Mouse (Mus musculus) ovary, postnatal 10 days (tissue): ENCODE measurements at regions not wholly inside any gene's neighbourhood (a gene's known extent, or its start where the extent isn't known, plus 50 kb on each side); places are given as distances from the start of the nearest gene placed in this dataset.
"Not testable (repeated sequence)": the region's sequence is repeated elsewhere in the genome, so short reads cannot be mapped to it uniquely, and the experiment has no call there.

Experiments used
- DNase-seq: peaks from one replicate; pipeline ENCODE4 v3.0.0; 2022; ENCODE audit warnings: low spot score

DNA sequence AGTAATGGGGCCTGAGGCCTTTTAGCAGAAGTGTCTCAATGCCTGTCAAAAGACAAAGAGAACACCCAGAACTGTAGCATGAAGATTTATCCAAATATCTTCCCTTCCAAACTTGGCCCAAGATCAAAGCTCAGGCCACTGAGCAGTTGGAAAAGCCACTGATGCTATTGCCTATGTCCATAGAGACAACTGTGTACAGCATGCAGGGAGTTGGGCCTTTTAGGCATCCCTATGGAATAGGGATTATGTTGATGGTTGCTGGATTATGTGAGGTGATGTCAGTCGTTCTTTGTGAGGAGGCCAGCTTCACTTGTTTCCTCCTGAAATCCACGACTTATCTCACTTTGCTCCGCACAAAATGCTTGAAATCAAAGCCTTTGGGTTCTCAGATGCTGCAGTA, 153.1 kb upstream of the Gm17728 start:
- DNase-seq, result no peak

- DNase-seq, result not testable (repeated sequence)
Measured at GRCm38 (mm10) chr17:9278046-9278445, 143.8 kb upstream of the Gm17728 start.

DNA sequence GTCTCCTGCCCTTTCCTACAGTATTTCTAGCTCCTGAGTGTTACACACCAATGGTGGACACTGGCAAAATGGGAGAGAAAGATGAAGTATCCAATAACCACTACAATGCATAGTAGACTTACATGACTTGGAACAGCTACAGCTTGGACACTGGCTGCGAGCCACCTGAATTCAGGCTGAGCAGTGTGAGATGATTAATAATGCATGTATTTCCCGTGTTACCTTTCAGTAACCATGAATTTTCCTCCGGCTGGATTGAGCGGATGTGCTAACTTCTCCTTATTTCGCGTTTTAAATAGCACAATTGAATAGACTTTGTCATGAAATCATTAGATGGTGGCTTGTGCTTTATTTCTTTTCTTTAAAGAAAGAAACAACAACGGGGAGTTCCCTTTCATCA, 142.4 kb upstream of the Gm17728 start:
- no peak for DNase-seq

DNA sequence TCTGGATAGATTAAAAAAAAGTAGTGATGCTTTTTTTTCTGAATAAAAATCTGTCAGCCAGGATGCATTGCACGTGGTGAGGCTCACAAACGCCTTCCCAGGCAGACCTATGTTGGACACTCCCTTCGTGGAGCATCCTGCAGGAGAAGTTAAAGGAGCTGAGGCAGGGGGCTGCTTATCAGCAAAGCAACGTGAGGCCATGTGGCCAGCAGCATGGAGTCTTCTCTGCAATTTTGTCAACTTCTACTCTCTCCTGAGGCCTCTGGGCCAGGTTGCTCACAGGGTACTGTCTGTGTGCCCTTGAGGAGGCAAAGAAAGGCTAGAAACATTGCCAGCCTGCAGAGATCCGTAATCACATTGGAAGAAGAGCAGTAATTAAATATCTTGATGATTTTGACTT, 140.0 kb upstream of the Gm17728 start:
- no peak for DNase-seq

- DNase-seq, result no peak
Measured at GRCm38 (mm10) chr17:9282333-9283176, 139.3 kb upstream of the Gm17728 start.

- DNase-seq, result no peak
Measured at GRCm38 (mm10) chr17:9286431-9286830, 135.4 kb upstream of the Gm17728 start.

GRCm38 (mm10) chr17:9286834-9287233, 135.0 kb upstream of the Gm17728 start:
- DNase-seq, result no peak

GRCm38 (mm10) chr17:9287682-9288081, 134.2 kb upstream of the Gm17728 start:
- no peak for DNase-seq

GRCm38 (mm10) chr17:9291601-9292000, 130.3 kb upstream of the Gm17728 start:
- no peak for DNase-seq

DNA sequence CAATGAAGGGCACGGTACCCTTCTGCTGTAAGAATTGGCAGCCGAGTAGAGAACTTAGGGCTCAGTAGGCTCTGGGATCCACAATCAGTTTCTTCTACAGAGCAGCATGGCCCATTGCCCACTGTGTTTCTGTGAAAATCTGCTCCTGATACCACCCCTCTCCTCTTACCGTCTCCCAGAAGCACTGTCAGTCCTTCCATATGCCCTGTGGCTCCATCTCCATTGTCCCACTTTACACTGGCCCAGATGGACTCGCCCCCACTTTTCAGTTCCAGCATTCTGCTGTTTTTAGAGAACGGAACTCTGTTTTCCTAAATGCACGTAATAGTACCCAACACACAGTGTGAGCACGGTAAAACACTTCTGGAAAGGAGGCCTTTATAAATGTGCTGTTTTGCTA, 129.6 kb upstream of the Gm17728 start:
- no peak for DNase-seq

DNA sequence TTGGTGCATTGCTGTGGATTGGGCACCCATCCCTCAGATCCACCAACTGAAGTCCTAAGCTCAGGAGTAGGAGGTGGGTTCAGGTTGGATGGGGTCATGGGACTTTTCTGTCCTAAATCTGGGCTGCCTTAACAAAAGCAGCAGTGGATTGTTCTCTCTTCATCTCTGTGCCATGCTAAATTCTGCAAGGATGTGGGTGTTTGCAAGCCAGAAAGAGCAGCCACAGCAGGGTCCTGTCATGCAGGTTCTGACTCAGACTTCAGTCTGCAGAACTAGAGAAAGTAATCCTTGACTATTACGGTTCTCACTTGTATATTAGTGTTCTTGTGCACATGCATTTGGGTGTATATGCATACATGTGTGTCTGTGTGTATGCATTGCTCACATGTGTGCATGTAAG, 125.5 kb upstream of the Gm17728 start:
- DNase-seq, result no peak

- no peak for DNase-seq
Measured at GRCm38 (mm10) chr17:9298231-9298630, 123.6 kb upstream of the Gm17728 start.

- DNase-seq, result no peak
Measured at GRCm38 (mm10) chr17:9301101-9301501, 120.8 kb upstream of the Gm17728 start.

DNA sequence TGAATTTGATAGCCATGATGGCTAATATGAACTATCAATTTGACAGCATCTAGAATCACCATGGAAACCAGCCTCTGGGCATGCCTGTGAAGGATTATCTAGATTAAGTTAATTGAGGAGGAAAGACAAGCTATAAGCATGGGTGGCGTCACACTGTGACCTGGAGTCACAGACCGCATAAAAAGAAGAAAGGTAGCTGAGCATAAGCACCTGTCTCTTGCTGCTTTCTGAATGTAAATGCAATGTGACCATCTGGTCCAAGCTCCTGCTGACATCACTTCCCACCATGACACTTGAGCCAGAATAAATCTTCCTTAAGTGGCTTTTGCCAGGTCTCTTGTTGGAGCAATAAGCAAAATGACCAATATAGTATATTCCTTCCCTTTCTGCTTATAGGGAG, 113.4 kb upstream of the Gm17728 start:
- no peak for DNase-seq

GRCm38 (mm10) chr17:9322772-9323171, 99.1 kb upstream of the Gm17728 start:
- no peak for DNase-seq

- no peak for DNase-seq
Measured at GRCm38 (mm10) chr17:9328886-9329455, 92.9 kb upstream of the Gm17728 start.

- DNase-seq, result no peak
Measured at GRCm38 (mm10) chr17:9357572-9358159, 64.2 kb upstream of the Gm17728 start.
